In the genomic region with DNA sequence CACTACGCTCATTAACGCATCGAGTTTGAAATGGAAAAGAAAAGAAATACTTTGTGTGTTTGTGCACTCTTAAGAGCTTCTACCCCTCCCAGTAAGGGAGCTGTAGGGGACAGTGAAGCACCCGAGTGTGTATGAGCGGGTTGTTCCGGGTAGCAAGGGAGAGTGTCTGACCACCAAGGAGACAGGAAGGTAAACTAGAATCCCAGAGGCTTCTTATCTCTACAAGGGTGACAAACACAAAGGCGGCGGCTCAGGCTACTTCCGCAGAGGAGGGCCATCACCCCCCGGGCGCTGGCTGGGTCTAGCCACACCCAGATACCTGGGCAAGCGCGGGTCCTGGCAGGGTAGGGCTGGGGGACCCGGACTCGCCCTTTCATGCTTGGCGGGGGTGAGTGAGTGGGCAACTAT, we compare ENCODE assay signal across 8 mouse cellular contexts. TPM values are rescaled to one million over a fixed set of nuclear protein-coding genes. Genes with fewer than 3 reads are reported as not detected.
DNase-seq lines count a peak whose midpoint lies in the region; ATAC-seq and TF ChIP-seq lines count a peak whose summit lies in the region.

No protein-coding gene starts in this region.

- no peak for TF ChIP-seq POLR2A in cerebellum, adult 2 months (IDR thresholded peaks at IDR 0.05; ENCODE audit: borderline replicate concordance, insufficient read depth, low read length)
- TF ChIP-seq POLR2A in thymus, adult 2 months (IDR thresholded peaks at IDR 0.05; ENCODE audit: control insufficient read depth, extremely low read depth, insufficient read depth, low read length, poor library complexity) = no peak

- H3K9me3 ChIP-seq in limb, embryonic 10.5 days (replicated peaks) = no peaks in the 10 kb centered on the region
- no peaks in the 10 kb centered on the region for H3K9me3 ChIP-seq in neural tube, embryonic 12.5 days

- TF ChIP-seq CTCF in cerebellum, adult 2 months (IDR thresholded peaks at IDR 0.05; ENCODE audit: borderline replicate concordance, insufficient read depth, low read depth, low read length) = no peak
- no peak for TF ChIP-seq CTCF in thymus, adult 2 months (IDR thresholded peaks at IDR 0.05; ENCODE audit: borderline replicate concordance, control insufficient read depth, extremely low read depth, insufficient read depth, low read length, poor library complexity)

- H3K27me3 ChIP-seq in cerebellum, adult 2 months (ENCODE audit: control insufficient read depth, insufficient read depth, low read length) = no peaks in the 10 kb centered on the region
- no peaks in the 10 kb centered on the region for H3K27me3 ChIP-seq in thymus, adult 2 months (ENCODE audit: control insufficient read depth, insufficient read depth, low read length)
- 0 out of 2 replicates have a peak, but pooled peaks cover 5% of the 10 kb centered on the region for H3K27me3 ChIP-seq in limb, embryonic 10.5 days (ENCODE audit: low read depth, poor library complexity, severe bottlenecking)
- no peaks in the 10 kb centered on the region; the same call in 1 of the 2 replicates for H3K27me3 ChIP-seq in neural tube, embryonic 12.5 days (replicated peaks)

- peak overlapping the region; percentile 68 for H3K9ac ChIP-seq in neural tube, embryonic 12.5 days

- peak overlapping the region; percentile 95 for H3K4me2 ChIP-seq in neural tube, embryonic 12.5 days (replicated peaks)

- H3K36me3 ChIP-seq in thymus, adult 2 months (ENCODE audit: control insufficient read depth, insufficient read depth, low read length) = no peaks in the 10 kb centered on the region
- H3K36me3 ChIP-seq in limb, embryonic 10.5 days = no peaks in the 10 kb centered on the region
- no peaks in the 10 kb centered on the region for H3K36me3 ChIP-seq in neural tube, embryonic 12.5 days

- peak; percentile 64 for ATAC-seq in neural tube, embryonic 12.5 days (ENCODE audit: low FRiP score, low read depth)

- H3K4me3 ChIP-seq in cerebellum, adult 2 months (replicated peaks; ENCODE audit: insufficient read depth, low read depth, low read length) = peak overlapping the region; percentile 75
- H3K4me3 ChIP-seq in thymus, adult 2 months (ENCODE audit: control insufficient read depth, insufficient read depth, low read length) = peak overlapping the region; percentile 64
- H3K4me3 ChIP-seq in limb, embryonic 10.5 days = peak overlapping the region; percentile 75
- H3K4me3 ChIP-seq in neural tube, embryonic 12.5 days = peak overlapping the region; percentile 45

- WGBS in cerebellum, adult 2 months = 1% methylated on average over 16 of the region's 16 CpGs
- 1% methylated on average over 16 of the region's 16 CpGs for WGBS in thymus, adult 2 months
- under 1% methylated on average over 16 of the region's 16 CpGs for whole genome bisulfite sequencing in limb, embryonic 10.5 days
- WGBS in neural tube, embryonic 12.5 days = under 1% methylated on average over 16 of the region's 16 CpGs

- peak overlapping the region; percentile 59 for H3K27ac ChIP-seq in cerebellum, adult 2 months (ENCODE audit: insufficient read depth, low read length)
- H3K27ac ChIP-seq in thymus, adult 2 months (ENCODE audit: control insufficient read depth, insufficient read depth, low read length) = peak overlapping the region; percentile 95
- peak overlapping the region; percentile 93 for H3K27ac ChIP-seq in limb, embryonic 10.5 days
- no peak overlapping the region; the same call in 1 of the 2 replicates for H3K27ac ChIP-seq in neural tube, embryonic 12.5 days

- no peaks in the 10 kb centered on the region for H3K4me1 ChIP-seq in cerebellum, adult 2 months (ENCODE audit: control insufficient read depth, insufficient read depth, low read length)
- H3K4me1 ChIP-seq in thymus, adult 2 months (replicated peaks; ENCODE audit: control insufficient read depth, insufficient read depth, low read length) = peaks cover 9% of the 10 kb centered on the region
- peaks cover 27% of the 10 kb centered on the region for H3K4me1 ChIP-seq in limb, embryonic 10.5 days
- peaks cover 4% of the 10 kb centered on the region; the same call in 1 of the 2 replicates for H3K4me1 ChIP-seq in neural tube, embryonic 12.5 days

- DNase-seq in cerebellum, adult 2 months = no peak
- DNase-seq in cerebellum, postnatal 14 days = no peak
- DNase-seq in thymus, adult 2 months = no peak
- no peak for DNase-seq in thymus, postnatal 10 days (ENCODE audit: low spot score in 2 of 2)
- DNase-seq in limb, embryonic 10.5 days (ENCODE audit: low spot score) = no peak
- DNase-seq in urinary bladder, adult 18-20 months (ENCODE audit: low spot score in 2 of 2) = no peak
- DNase-seq in gastrocnemius, adult 18-20 months (ENCODE audit: low spot score) = no peak

RNA-seq across cellular contexts. Expression of gene Rbx1, which starts 56.7 kb away (rescaled TPM):
- polyA plus RNA-seq in cerebellum, adult 2 months (2012; rRNA removed) = 211 and 222 TPM in 2 replicates
- 85.2 and 104 TPM in 2 replicates for polyA plus RNA-seq in thymus, adult 2 months (2012; rRNA removed)
- 590 and 611 TPM in 2 replicates for polyA plus RNA-seq in limb, embryonic 10.5 days (2016; fragmentation: Nextera tagmentation; extraction: Ambion mirVana)
- polyA plus RNA-seq in neural tube, embryonic 12.5 days (2016; fragmentation: Nextera tagmentation; extraction: Ambion mirVana) = 477 and 510 TPM in 2 replicates
- 10 to 100 TPM; 84.9 to 99.4 TPM for total RNA-seq in gastrocnemius, adult 18-20 months (2021)
